In the genomic region with DNA sequence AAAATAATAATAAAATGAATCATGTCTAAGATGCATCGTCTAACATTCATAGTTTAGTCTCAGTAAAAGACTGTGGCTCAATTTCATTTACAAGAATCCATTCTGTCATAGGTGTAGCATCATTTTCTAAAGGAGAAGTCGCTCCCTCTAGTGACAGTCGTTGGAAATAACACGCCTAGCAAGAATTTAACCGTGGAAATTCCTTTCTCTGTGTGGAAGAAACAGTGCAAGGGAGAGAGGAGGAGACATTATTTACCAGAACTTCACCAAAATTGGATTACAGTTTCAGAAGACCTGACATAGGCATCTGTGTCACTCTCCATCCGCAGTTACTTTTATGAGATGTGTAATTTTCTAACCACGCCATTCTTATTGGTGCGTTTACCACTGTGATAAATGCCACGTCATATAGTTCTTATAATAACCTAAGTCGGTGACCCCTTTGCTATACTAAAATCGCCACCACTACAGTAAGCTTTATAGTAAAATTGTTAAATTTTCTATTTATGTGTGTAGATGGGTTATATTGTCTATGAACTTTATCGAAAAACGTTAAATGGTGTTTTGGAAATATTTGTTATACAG, we compare ENCODE assay signal across 8 mouse cellular contexts. TPM values are rescaled to one million over a fixed set of nuclear protein-coding genes. Genes with fewer than 3 reads are reported as not detected.
A peak's percentile ranks its signal among the peaks of the same experiment; 100 is the strongest.
DNase-seq lines count a peak whose midpoint lies in the region; ATAC-seq and TF ChIP-seq lines count a peak whose summit lies in the region.

No protein-coding gene starts in this region.

- no peaks in the 10 kb centered on the region for H3K9me3 ChIP-seq in forebrain, embryonic 16.5 days (ENCODE audit: control insufficient read depth, low read length)
- no peaks in the 10 kb centered on the region for H3K9me3 ChIP-seq in intestine, embryonic 15.5 days
- no peaks in the 10 kb centered on the region for H3K9me3 ChIP-seq in limb, embryonic 12.5 days
- H3K9me3 ChIP-seq in midbrain, embryonic 13.5 days, result no peaks in the 10 kb centered on the region

- peak overlapping the region; percentile 64 for H3K4me2 ChIP-seq in forebrain, embryonic 16.5 days (ENCODE audit: low read length)
- peak overlapping the region; percentile 54 for H3K4me2 ChIP-seq in intestine, embryonic 15.5 days (replicated peaks)
- H3K4me2 ChIP-seq in limb, embryonic 12.5 days, result peak overlapping the region; percentile 90
- peak overlapping the region; percentile 50 for H3K4me2 ChIP-seq in midbrain, embryonic 13.5 days (replicated peaks)

- TF ChIP-seq CTCF in left cerebral cortex, adult 2 months (IDR thresholded peaks at IDR 0.05), result peak; percentile 88

- no peaks in the 10 kb centered on the region for H3K27me3 ChIP-seq in forebrain, embryonic 16.5 days (replicated peaks; ENCODE audit: control insufficient read depth, insufficient read depth, low read length)
- H3K27me3 ChIP-seq in intestine, embryonic 15.5 days (replicated peaks), result no peaks in the 10 kb centered on the region
- no peaks in the 10 kb centered on the region for H3K27me3 ChIP-seq in limb, embryonic 12.5 days
- no peaks in the 10 kb centered on the region for H3K27me3 ChIP-seq in midbrain, embryonic 13.5 days

- 28% methylated on average over 13 of the region's 13 CpGs for WGBS in forebrain, embryonic 16.5 days
- WGBS in intestine, embryonic 15.5 days, result 26% methylated on average over 13 of the region's 13 CpGs
- WGBS in limb, embryonic 12.5 days, result 29% methylated on average over 13 of the region's 13 CpGs
- 30% methylated on average over 13 of the region's 13 CpGs for WGBS in midbrain, embryonic 13.5 days

- intact Hi-C loops in left cerebral cortex, adult 2 months (cut with DNase I), result loop anchor here (1.0 to 2.0 kb wide), 4 partner anchors 74 to 261 kb away; a partner anchor contains a TSS

- H3K4me3 ChIP-seq in left cerebral cortex, adult 2 months, result peak overlapping the region; percentile 84
- H3K4me3 ChIP-seq in forebrain, embryonic 16.5 days (replicated peaks; ENCODE audit: low read length), result peak overlapping the region; percentile 32
- H3K4me3 ChIP-seq in intestine, embryonic 15.5 days (replicated peaks), result no peak overlapping the region
- peak overlapping the region; percentile 15; the same call in 1 of the 2 replicates for H3K4me3 ChIP-seq in limb, embryonic 12.5 days (replicated peaks)
- H3K4me3 ChIP-seq in midbrain, embryonic 13.5 days (replicated peaks), result peak overlapping the region; percentile 27

- no peak overlapping the region for H3K9ac ChIP-seq in forebrain, embryonic 16.5 days (replicated peaks; ENCODE audit: low read depth, low read length)
- H3K9ac ChIP-seq in intestine, embryonic 15.5 days, result no peak overlapping the region
- no peak overlapping the region for H3K9ac ChIP-seq in limb, embryonic 12.5 days (replicated peaks)
- peak overlapping the region; percentile 50; the same call in 1 of the 2 replicates for H3K9ac ChIP-seq in midbrain, embryonic 13.5 days (replicated peaks)

- H3K36me3 ChIP-seq in forebrain, embryonic 16.5 days (ENCODE audit: control insufficient read depth, insufficient read depth), result no peaks in the 10 kb centered on the region
- H3K36me3 ChIP-seq in intestine, embryonic 15.5 days, result no peaks in the 10 kb centered on the region
- no peaks in the 10 kb centered on the region for H3K36me3 ChIP-seq in limb, embryonic 12.5 days
- H3K36me3 ChIP-seq in midbrain, embryonic 13.5 days, result no peaks in the 10 kb centered on the region

- peak; percentile 5; the same call in 1 of the 2 replicates for ATAC-seq in forebrain, embryonic 16.5 days
- ATAC-seq in intestine, embryonic 15.5 days, result no peak
- no peak for ATAC-seq in limb, embryonic 12.5 days (ENCODE audit: insufficient number of reproducible peaks, insufficient read depth, low FRiP score, low TSS enrichment, low read depth)
- peak; percentile 2; the same call in 1 of the 2 replicates for ATAC-seq in midbrain, embryonic 13.5 days

- DNase-seq in left cerebral cortex, adult 2 months (ENCODE audit: extremely low spot score in 1 of 2, low spot score in 2 of 2), result peak; percentile 32 to 54
- no peak for DNase-seq in left cerebral cortex, adult 11 months (ENCODE audit: low spot score)
- DNase-seq in cerebellum, adult 11-12 months, result peak; percentile 42
- peak; percentile 59 for DNase-seq in thymus, postnatal 14 days

- peak overlapping the region; percentile 98 for H3K27ac ChIP-seq in left cerebral cortex, adult 2 months
- 0 out of 2 replicates have a peak overlapping the region, but pooled peaks have one; percentile 39 for H3K27ac ChIP-seq in forebrain, embryonic 16.5 days (ENCODE audit: low read length)
- H3K27ac ChIP-seq in intestine, embryonic 15.5 days, result no peak overlapping the region
- no peak overlapping the region for H3K27ac ChIP-seq in limb, embryonic 12.5 days
- peak overlapping the region; percentile 63; the same call in 1 of the 2 replicates for H3K27ac ChIP-seq in midbrain, embryonic 13.5 days

- H3K4me1 ChIP-seq in forebrain, embryonic 16.5 days (replicated peaks; ENCODE audit: control insufficient read depth, insufficient read depth, low read length), result peaks cover 16% of the 10 kb centered on the region
- H3K4me1 ChIP-seq in intestine, embryonic 15.5 days (replicated peaks), result peaks cover 12% of the 10 kb centered on the region; the same call in 1 of the 2 replicates
- peaks cover 12% of the 10 kb centered on the region for H3K4me1 ChIP-seq in limb, embryonic 12.5 days (replicated peaks)
- H3K4me1 ChIP-seq in midbrain, embryonic 13.5 days (replicated peaks), result peaks cover 24% of the 10 kb centered on the region

RNA-seq across cellular contexts. Expression of a gene that starts 1.3 kb away (rescaled TPM):
- total RNA-seq in left cerebral cortex, adult 2 months (2021), result 100 to 1,000 TPM; 161 to 169 TPM
- 138 TPM in 2 replicates for polyA plus RNA-seq in forebrain, embryonic 16.5 days (2015; fragmentation: Nextera tagmentation; extraction: Ambion mirVana)
- 62.2 and 67.2 TPM in 2 replicates for polyA plus RNA-seq in intestine, embryonic 15.5 days (2015; fragmentation: Nextera tagmentation; extraction: Ambion mirVana)
- polyA plus RNA-seq in limb, embryonic 12.5 days (2016; fragmentation: Nextera tagmentation; extraction: Ambion mirVana), result 84.8 and 91.3 TPM in 2 replicates
- polyA plus RNA-seq in midbrain, embryonic 13.5 days (2015; fragmentation: Nextera tagmentation; extraction: Ambion mirVana), result 137 and 142 TPM in 2 replicates

RNA-seq across cellular contexts. Expression of a gene that starts 16.6 kb away (rescaled TPM):
- total RNA-seq in left cerebral cortex, adult 2 months (2021), result 100 to 1,000 TPM; 386 to 404 TPM
- polyA plus RNA-seq in forebrain, embryonic 16.5 days (2015; fragmentation: Nextera tagmentation; extraction: Ambion mirVana), result 216 and 262 TPM in 2 replicates
- polyA plus RNA-seq in intestine, embryonic 15.5 days (2015; fragmentation: Nextera tagmentation; extraction: Ambion mirVana), result 14.2 and 18.8 TPM in 2 replicates
- 24.5 and 25.7 TPM in 2 replicates for polyA plus RNA-seq in limb, embryonic 12.5 days (2016; fragmentation: Nextera tagmentation; extraction: Ambion mirVana)
- 207 and 216 TPM in 2 replicates for polyA plus RNA-seq in midbrain, embryonic 13.5 days (2015; fragmentation: Nextera tagmentation; extraction: Ambion mirVana)

Comparison
In these comparisons a context has a peak if more than half of its experiments do, and no peak if none do; other contexts are left out.
1. H3K27ac ChIP-seq: peak in left cerebral cortex, adult 2 months (single experiment), forebrain, embryonic 16.5 days (single experiment) and midbrain, embryonic 13.5 days (single experiment); none in intestine, embryonic 15.5 days (single experiment) and limb, embryonic 12.5 days (single experiment).
2. ATAC-seq: peak in forebrain, embryonic 16.5 days (single experiment) and midbrain, embryonic 13.5 days (single experiment); none in intestine, embryonic 15.5 days (single experiment) and limb, embryonic 12.5 days (single experiment).
3. Peak in every context shown above with its lines, with median percentiles within 50 percentile points of each other: H3K4me2 ChIP-seq.